Mouse (Mus musculus): ENCODE data around the gene 6330409D20Rik. TPM values are rescaled to one million over a fixed set of nuclear protein-coding genes. Genes with fewer than 3 reads are reported as not detected.

The 6330409D20Rik gene
- polyA plus RNA-seq, 1 experiment from 2014 or later, result 3.9 TPM

GRCm38 (mm10) chr2:32703046-32703445 is 37.8 kb downstream of the 6330409D20Rik start:
- Histone ChIP-seq H3K9ac (replicated peaks; ENCODE audit: low read depth, low read length) (no peak overlapping the region), H3K4me1 (ENCODE audit: control insufficient read depth, insufficient read depth, low read length) (no peaks in the 10 kb centered on the region), H3K36me3 (ENCODE audit: control insufficient read depth, insufficient read depth, low read length) (peaks cover 43% of the 10 kb centered on the region), H3K27me3 (ENCODE audit: control insufficient read depth, insufficient read depth, low read length) (no peaks in the 10 kb centered on the region), H3K4me2 (ENCODE audit: low read depth, low read length) (no peak overlapping the region), H3K9me3 (ENCODE audit: control insufficient read depth, low read length) (no peaks in the 10 kb centered on the region), H3K4me3 (ENCODE audit: low read depth, low read length) (no peak overlapping the region), H3K27ac (ENCODE audit: low read depth, low read length) (no peak overlapping the region)
- 95% methylated on average over 8 of the region's 8 CpGs for WGBS
- no peak for ATAC-seq (ENCODE audit: low read depth)

DNA sequence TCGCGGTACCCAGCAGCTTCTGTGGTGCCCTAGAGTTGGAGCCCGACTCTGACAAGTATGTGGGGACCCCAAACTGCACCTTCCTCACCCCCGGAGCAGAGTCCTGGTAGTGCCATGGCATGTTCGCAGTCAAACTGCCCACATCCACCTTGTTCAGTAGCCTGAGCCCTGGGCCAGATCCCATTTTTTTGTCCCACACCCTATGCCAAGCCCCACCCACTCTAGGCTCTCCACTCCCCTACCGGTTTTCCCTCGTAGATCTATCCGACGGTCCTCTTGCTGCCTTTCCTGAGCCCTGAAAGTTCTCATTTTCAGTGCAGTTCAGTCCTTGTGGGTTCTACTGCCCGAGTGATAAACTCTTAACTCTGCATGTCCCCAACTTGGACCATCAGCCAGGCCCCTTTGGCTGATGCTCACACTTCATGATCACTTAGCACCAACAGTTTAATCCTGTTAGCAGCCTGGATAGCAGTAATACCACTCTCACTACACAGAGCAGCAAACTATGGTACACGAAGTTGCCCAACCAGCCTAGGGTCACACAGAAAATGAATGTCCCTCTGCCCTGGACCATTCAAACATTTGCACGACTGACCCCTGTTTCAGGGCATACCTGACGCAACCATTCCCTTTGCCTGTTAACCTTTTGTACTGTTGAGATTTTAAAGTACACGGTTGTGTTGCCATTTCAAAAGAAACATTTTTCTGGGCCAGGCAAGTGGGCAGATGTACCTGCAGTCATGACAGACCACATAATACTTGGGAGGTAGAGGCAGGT is 39.7 kb downstream of the 6330409D20Rik start:
- Histone ChIP-seq H3K4me2 (ENCODE audit: low read depth, low read length) (no peak overlapping the region), H3K36me3 (ENCODE audit: control insufficient read depth, insufficient read depth, low read length) (peaks cover 28% of the 10 kb centered on the region), H3K27me3 (ENCODE audit: control insufficient read depth, insufficient read depth, low read length) (no peaks in the 10 kb centered on the region), H3K4me3 (ENCODE audit: low read depth, low read length) (no peak overlapping the region), H3K9me3 (ENCODE audit: control insufficient read depth, low read length) (no peaks in the 10 kb centered on the region), H3K27ac (ENCODE audit: low read depth, low read length) (no peak overlapping the region), H3K9ac (replicated peaks; ENCODE audit: low read depth, low read length) (no peak overlapping the region), H3K4me1 (ENCODE audit: control insufficient read depth, insufficient read depth, low read length) (no peaks in the 10 kb centered on the region)
- 88% methylated on average over 14 of the region's 14 CpGs for WGBS
- no peak for ATAC-seq (ENCODE audit: low read depth)

DNA sequence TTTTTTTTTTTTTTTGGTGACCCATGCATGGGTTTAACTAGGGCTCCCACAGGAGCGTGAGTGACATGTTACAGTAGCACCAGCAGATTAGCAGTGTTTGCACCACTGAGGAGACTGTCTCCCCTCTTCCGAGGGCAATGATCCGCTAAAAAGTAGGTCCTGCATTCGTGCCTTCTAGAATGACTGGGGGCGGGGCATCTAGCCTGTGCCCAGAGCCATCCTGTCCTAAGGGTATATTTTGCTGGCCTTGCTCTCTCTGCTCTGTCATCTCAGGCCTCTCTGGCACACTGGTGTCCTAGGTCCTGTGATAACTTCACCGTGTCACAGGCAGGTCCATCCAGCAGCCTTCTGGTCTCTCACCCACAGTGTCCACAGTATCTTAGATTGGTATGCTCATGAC is 41.1 kb downstream of the 6330409D20Rik start:
- no peak for ATAC-seq (ENCODE audit: low read depth)
- Histone ChIP-seq H3K36me3 (ENCODE audit: control insufficient read depth, insufficient read depth, low read length) (peaks cover 15% of the 10 kb centered on the region), H3K27ac (ENCODE audit: low read depth, low read length) (no peak overlapping the region), H3K4me2 (ENCODE audit: low read depth, low read length) (no peak overlapping the region), H3K9me3 (ENCODE audit: control insufficient read depth, low read length) (no peaks in the 10 kb centered on the region), H3K4me1 (ENCODE audit: control insufficient read depth, insufficient read depth, low read length) (no peaks in the 10 kb centered on the region), H3K9ac (replicated peaks; ENCODE audit: low read depth, low read length) (no peak overlapping the region), H3K4me3 (ENCODE audit: low read depth, low read length) (no peak overlapping the region), H3K27me3 (ENCODE audit: control insufficient read depth, insufficient read depth, low read length) (no peaks in the 10 kb centered on the region)
- WGBS, result 77% methylated on average over 6 of the region's 6 CpGs

DNA sequence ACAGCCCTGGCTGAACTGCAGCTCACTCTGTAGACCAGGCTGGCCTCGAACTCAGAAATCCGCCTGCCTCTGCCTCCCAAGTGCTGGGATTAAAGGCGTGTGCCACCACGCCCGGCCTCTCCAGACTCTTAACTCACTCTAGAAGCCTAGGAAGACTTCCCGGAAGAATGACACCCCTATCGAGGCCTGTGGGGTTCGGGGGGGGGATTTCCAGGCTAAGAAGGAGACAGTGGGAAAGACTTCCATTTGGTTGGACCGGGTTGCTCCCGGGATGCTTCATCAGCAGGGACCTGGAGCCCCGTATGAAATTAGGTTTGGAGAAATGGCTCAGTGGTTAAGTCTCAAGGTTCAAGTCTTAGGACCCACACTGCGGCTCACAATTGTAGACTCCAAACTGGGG is 46.1 kb downstream of the 6330409D20Rik start:
- H3K9me3 ChIP-seq (ENCODE audit: control insufficient read depth, low read length), result no peaks in the 10 kb centered on the region
- H3K4me3 ChIP-seq (ENCODE audit: low read depth, low read length), result peak overlapping the region; percentile 72
- H3K27ac ChIP-seq (ENCODE audit: low read depth, low read length), result 0 out of 2 replicates have a peak overlapping the region, but pooled peaks have one; percentile 10
- ATAC-seq (ENCODE audit: low read depth), result no peak; the same call in 1 of the 2 replicates
- peak overlapping the region; percentile 87 for H3K4me2 ChIP-seq (ENCODE audit: low read depth, low read length)
- H3K4me1 ChIP-seq (ENCODE audit: control insufficient read depth, insufficient read depth, low read length), result peaks cover 6% of the 10 kb centered on the region
- 0 out of 2 replicates have a peak overlapping the region, but pooled peaks have one; percentile 85 for H3K9ac ChIP-seq (replicated peaks; ENCODE audit: low read depth, low read length)
- H3K27me3 ChIP-seq (ENCODE audit: control insufficient read depth, insufficient read depth, low read length), result no peaks in the 10 kb centered on the region
- 90% methylated on average over 12 of the region's 12 CpGs for WGBS
- H3K36me3 ChIP-seq (ENCODE audit: control insufficient read depth, insufficient read depth, low read length), result no peaks in the 10 kb centered on the region

- H3K4me2 ChIP-seq (ENCODE audit: low read depth, low read length), result peak overlapping the region; percentile 87
- peak overlapping the region; percentile 72 for H3K4me3 ChIP-seq (ENCODE audit: low read depth, low read length)
- H3K9me3 ChIP-seq (ENCODE audit: control insufficient read depth, low read length), result no peaks in the 10 kb centered on the region
- H3K27ac ChIP-seq (ENCODE audit: low read depth, low read length), result peak overlapping the region; percentile 80
- peaks cover 6% of the 10 kb centered on the region for H3K4me1 ChIP-seq (ENCODE audit: control insufficient read depth, insufficient read depth, low read length)
- ATAC-seq (ENCODE audit: low read depth), result peak; percentile 99
- peak overlapping the region; percentile 85 for H3K9ac ChIP-seq (replicated peaks; ENCODE audit: low read depth, low read length)
- H3K27me3 ChIP-seq (ENCODE audit: control insufficient read depth, insufficient read depth, low read length), result no peaks in the 10 kb centered on the region
- H3K36me3 ChIP-seq (ENCODE audit: control insufficient read depth, insufficient read depth, low read length), result no peaks in the 10 kb centered on the region
- under 1% methylated on average over 49 of the region's 51 CpGs for WGBS
These were observed 46.9 kb downstream of the 6330409D20Rik start for GRCm38 (mm10) chr2:32693823-32694411.

GRCm38 (mm10) chr2:32693282-32693681 is 47.5 kb downstream of the 6330409D20Rik start:
- H3K4me3 ChIP-seq (ENCODE audit: low read depth, low read length), result peak overlapping the region; percentile 72
- no peak for ATAC-seq (ENCODE audit: low read depth)
- no peaks in the 10 kb centered on the region for H3K36me3 ChIP-seq (ENCODE audit: control insufficient read depth, insufficient read depth, low read length)
- H3K27me3 ChIP-seq (ENCODE audit: control insufficient read depth, insufficient read depth, low read length), result no peaks in the 10 kb centered on the region
- H3K27ac ChIP-seq (ENCODE audit: low read depth, low read length), result no peak overlapping the region; the same call in 1 of the 2 replicates
- no peaks in the 10 kb centered on the region for H3K9me3 ChIP-seq (ENCODE audit: control insufficient read depth, low read length)
- peaks cover 6% of the 10 kb centered on the region for H3K4me1 ChIP-seq (ENCODE audit: control insufficient read depth, insufficient read depth, low read length)
- H3K4me2 ChIP-seq (ENCODE audit: low read depth, low read length), result peak overlapping the region; percentile 87
- WGBS, result 14% methylated on average over 7 of the region's 7 CpGs
- peak overlapping the region; percentile 85 for H3K9ac ChIP-seq (replicated peaks; ENCODE audit: low read depth, low read length)

GRCm38 (mm10) chr2:32692496-32692895 is 48.3 kb downstream of the 6330409D20Rik start:
- H3K27ac ChIP-seq (ENCODE audit: low read depth, low read length), result no peak overlapping the region
- H3K4me2 ChIP-seq (ENCODE audit: low read depth, low read length), result peak overlapping the region; percentile 87; the same call in 1 of the 2 replicates
- 95% methylated on average over 14 of the region's 14 CpGs for WGBS
- no peaks in the 10 kb centered on the region for H3K27me3 ChIP-seq (ENCODE audit: control insufficient read depth, insufficient read depth, low read length)
- ATAC-seq (ENCODE audit: low read depth), result no peak
- H3K36me3 ChIP-seq (ENCODE audit: control insufficient read depth, insufficient read depth, low read length), result peaks cover 4% of the 10 kb centered on the region; the same call in 1 of the 2 replicates
- H3K9ac ChIP-seq (replicated peaks; ENCODE audit: low read depth, low read length), result no peak overlapping the region
- peaks cover 6% of the 10 kb centered on the region for H3K4me1 ChIP-seq (ENCODE audit: control insufficient read depth, insufficient read depth, low read length)
- no peak overlapping the region for H3K4me3 ChIP-seq (ENCODE audit: low read depth, low read length)
- no peaks in the 10 kb centered on the region for H3K9me3 ChIP-seq (ENCODE audit: control insufficient read depth, low read length)

DNA sequence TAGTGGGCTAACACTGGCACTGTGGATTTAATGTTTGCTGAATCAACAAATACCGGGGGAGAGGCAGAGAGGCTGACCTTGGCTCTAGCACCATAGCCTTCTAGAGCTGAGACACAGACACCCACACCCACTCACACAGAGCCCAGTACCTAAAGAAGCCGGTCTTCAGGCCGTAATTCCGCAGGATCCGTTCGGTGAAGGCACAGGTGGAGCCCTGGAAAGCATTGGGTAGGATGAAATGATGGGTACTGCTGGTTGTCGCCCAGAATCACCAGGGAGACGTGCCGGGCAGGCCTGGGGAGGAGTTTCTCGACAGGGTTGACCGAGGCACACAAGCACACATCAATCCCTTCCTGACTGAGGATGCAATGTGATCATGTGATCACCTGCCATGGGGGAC is 49.8 kb downstream of the 6330409D20Rik start:
- Histone ChIP-seq H3K9me3 (ENCODE audit: control insufficient read depth, low read length) (no peaks in the 10 kb centered on the region), H3K4me1 (ENCODE audit: control insufficient read depth, insufficient read depth, low read length) (peaks cover 6% of the 10 kb centered on the region), H3K9ac (replicated peaks; ENCODE audit: low read depth, low read length) (no peak overlapping the region), H3K4me2 (ENCODE audit: low read depth, low read length) (no peak overlapping the region), H3K27ac (ENCODE audit: low read depth, low read length) (no peak overlapping the region), H3K27me3 (ENCODE audit: control insufficient read depth, insufficient read depth, low read length) (no peaks in the 10 kb centered on the region), H3K36me3 (ENCODE audit: control insufficient read depth, insufficient read depth, low read length) (peaks cover 8% of the 10 kb centered on the region; the same call in 1 of the 2 replicates), H3K4me3 (ENCODE audit: low read depth, low read length) (no peak overlapping the region)
- WGBS, result 85% methylated on average over 11 of the region's 11 CpGs
- ATAC-seq (ENCODE audit: low read depth), result no peak

DNA sequence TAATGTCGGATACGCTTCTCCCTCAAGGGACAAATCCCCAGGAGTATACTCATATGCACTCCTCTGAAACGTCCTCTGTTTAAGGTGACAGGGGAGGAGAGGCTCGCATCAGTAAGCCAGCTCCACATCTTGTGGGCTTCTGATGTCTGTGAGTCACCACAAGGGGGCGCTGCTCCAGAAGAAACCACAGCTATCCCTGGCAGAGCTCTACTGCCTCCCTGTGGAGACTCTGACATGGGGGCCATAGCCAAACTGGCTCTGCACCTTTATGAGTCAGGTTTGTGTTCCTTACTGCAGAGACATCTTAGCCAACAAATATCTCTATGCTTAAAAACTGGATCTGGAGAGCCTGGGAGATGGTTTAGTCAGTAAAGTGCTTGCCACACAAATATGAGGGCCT is 51.4 kb downstream of the 6330409D20Rik start:
- ATAC-seq (ENCODE audit: low read depth), result no peak
- Histone ChIP-seq H3K4me1 (ENCODE audit: control insufficient read depth, insufficient read depth, low read length) (peaks cover 6% of the 10 kb centered on the region), H3K4me3 (ENCODE audit: low read depth, low read length) (no peak overlapping the region), H3K27ac (ENCODE audit: low read depth, low read length) (no peak overlapping the region), H3K9me3 (ENCODE audit: control insufficient read depth, low read length) (no peaks in the 10 kb centered on the region), H3K4me2 (ENCODE audit: low read depth, low read length) (no peak overlapping the region), H3K36me3 (ENCODE audit: control insufficient read depth, insufficient read depth, low read length) (peaks cover 14% of the 10 kb centered on the region; the same call in 1 of the 2 replicates), H3K9ac (replicated peaks; ENCODE audit: low read depth, low read length) (no peak overlapping the region), H3K27me3 (ENCODE audit: control insufficient read depth, insufficient read depth, low read length) (no peaks in the 10 kb centered on the region)
- 18% methylated on average over 5 of the region's 5 CpGs for WGBS
